Mouse (Mus musculus): ENCODE measurements around the gene Igf2bp3.

The Igf2bp3 gene

DNA sequence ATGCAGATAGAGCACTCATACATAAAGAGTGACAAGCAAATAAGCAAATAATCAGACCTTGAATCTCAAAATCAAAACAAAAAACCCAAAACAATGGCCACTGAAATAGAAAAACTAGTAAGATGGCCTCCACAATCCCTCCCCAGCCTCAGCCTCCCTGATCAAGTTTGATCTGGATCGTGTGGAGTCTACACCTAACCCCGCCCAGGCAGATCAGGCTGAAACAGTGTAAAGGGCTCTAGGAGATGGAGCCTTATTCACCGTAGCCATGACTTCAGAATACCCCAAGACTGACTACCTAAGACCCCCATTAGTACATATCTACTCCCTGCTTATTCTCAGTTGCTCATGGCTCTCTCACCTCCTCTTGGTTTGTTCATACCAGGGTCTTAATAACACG, 41.1 kb downstream of the Igf2bp3 start:
- no peak for DNase-seq

DNA sequence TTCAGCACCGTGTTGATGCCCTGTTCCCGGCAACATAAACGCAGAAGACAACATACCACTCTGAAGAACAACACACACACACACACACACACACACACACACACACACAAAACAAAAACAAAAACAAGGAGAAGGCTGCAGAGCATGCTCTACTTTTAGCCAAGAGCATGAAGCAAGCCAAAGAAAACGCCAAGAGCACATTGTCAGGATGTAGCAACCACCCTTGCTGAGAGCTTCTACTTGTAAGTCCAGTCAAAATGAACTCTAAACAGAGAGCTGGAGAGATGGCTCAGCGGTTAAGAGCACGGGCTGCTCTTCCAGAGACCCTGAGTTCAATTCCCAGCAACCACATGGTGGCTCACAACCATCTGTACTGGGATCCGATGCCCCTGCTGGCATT, 41.5 kb downstream of the Igf2bp3 start:
- no peak for DNase-seq

DNA sequence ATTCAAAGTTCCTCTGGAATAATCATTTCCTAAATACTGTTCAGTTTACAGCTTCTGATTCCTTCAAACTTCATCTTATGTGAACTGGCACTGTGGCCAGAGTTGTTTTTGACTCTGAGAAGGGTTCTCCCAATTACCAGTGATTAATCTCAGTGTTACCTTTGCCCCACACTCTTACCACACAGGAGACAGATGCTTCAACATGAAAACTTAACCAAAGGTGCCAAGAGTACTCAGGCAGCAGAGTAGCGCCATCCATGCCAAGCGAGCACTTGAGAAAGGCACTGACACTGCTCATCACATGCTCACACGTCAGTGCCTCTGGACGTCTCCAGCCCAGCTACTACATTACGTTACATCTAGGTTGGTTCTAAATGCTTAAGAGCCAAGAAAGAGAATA, 43.5 kb downstream of the Igf2bp3 start:
- DNase-seq: no peak

DNA sequence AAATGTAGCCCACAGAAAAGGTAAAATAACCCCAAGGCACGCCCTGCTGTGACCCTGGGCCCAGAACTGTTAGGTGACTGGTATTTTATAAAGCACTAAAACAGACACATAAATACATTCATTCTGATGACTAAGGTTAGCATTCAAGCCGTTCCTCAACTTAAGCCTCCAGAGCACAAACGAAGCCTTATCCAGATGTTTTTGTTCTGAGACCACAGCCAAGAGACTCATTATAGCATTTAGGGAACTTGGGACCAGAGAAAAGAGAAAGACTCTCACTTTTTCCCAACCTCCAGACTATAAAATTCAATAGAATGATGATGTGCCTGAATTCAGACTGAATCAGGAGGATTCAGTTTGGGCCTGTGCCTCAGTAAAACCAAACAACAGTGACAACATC, 46.1 kb downstream of the Igf2bp3 start:
- no peak for DNase-seq

DNA sequence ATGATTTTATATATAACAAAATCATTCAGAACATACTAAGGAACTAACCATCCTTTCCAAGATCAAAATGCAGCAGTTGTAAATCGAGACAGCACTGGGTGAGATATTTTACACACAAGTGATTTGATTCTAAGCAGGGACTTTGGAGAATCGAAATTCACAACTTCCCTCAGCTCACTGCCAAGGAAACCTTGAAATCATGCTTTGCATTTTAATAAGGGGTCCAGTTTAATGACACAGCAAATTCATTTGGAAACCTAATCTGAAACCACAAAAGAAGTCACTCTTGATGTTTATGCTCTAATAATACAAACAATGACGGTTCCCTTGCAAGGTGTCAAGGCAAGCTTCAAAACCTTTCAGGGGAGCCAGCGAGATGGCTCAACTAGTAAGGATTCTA, 47.4 kb downstream of the Igf2bp3 start:
- no peak for DNase-seq

DNA sequence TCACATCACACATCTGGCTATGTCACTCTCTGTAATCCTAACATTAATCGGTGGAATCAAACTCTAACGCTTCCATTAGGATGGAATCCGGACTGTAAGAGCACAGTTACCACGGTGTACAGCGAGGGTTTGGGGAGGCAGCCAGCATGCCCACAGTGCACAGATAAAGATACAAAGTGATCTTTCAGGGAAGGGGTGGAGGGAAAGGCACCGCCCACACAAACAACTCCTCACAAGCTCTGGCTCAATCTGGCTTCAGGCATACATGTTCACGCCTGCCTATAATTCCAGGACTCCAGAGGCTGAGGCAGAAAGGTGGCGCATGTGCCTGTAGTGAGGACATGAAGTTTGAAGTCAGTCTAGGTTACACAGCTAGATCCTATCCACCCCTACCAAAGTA, 48.4 kb downstream of the Igf2bp3 start:
- DNase-seq: no peak

DNA sequence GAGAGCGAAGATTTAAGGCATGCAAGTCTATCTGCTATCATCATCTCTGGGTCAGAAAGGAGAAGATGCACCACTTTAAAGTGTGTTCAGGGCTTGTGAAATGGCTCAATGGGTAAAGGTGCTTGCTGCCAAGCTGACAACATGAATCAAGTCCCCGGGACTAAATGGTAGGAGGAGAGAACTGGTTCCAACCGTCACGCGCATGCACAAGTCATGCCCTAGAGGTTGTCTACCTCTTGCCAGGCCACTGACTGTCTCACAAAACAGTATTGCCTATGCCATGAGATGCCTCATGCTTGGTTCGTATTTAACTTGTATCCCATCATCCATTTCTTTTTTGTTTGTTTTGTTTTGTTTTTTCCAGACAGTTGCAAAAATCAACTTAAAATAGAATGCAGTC, 48.9 kb downstream of the Igf2bp3 start:
- no peak for DNase-seq

DNA sequence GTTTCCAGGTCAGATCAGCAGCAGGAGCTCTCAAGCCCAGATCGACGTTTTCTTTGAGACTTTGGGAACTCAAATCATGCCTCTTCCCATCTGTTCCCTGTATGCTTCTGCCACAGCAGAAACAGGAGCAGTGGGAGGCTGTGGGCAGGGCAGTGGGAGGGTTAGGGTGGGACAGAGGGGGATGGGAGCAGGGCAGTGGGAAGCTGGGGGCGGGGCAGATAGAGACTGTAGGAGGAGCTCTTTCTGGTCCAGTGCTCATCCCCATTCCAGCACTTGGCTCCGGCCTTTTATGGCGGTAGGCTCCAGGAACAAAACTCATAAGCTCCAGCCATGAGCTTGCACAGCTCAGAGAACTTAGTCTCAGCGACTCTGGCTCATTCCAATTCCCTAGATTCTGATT, 49.7 kb downstream of the Igf2bp3 start:
- DNase-seq: no peak

DNA sequence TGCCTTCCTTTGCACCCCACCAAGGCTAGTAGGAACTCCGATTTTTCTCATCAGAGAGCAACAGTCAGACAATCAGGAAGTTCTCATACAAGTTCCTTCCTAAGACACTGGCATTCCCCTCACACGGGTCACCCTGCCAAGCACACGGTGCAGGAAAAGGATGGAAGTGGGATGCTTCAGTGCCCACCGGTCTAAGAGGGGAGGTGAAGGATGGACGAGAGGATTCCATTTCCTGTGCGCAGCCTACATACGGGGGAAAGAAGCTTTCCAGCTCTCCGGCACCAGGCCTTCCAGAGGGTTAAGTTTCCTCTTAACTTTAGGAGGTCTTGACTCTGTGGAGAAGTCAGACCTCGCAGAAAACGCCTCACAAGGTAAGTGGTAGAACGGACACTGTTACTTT, 50.1 kb downstream of the Igf2bp3 start:
- DNase-seq: no peak

DNA sequence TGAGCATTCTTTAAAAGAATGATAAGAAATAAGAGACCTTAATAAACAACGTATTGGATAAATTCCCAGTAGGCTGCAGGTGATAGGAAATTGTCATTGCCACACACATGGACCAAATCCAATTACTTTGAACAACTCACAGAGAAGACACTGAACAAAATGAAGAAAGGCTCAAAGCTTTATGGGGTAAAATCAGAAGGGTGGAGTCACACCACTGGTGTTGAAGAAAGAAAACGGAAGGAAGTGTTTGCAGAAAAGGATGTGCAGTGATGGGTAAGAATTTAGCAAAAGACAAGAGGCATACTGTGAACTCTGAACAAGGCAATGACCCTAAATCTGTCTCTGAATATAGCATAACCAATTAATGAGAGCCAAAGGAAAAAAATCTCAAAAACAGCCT, 54.8 kb downstream of the Igf2bp3 start:
- no peak for DNase-seq

DNA sequence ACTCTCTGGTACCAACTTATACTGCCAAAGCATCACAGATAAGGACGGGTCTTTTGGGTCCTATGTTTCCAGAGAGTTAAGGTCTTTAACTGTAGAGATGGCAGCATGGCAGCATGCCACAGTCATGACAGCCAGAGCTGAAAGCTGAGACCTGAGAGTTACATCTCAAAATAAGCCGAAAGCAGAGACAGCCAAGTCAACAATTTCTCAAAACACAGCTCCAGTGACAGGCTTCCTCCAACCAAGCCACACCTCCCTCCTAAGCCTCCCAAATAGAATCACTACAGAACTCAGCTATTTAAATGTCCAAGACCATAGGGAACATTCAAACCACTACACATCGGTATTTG, 58.0 kb downstream of the Igf2bp3 start:
- no peak for DNase-seq

DNA sequence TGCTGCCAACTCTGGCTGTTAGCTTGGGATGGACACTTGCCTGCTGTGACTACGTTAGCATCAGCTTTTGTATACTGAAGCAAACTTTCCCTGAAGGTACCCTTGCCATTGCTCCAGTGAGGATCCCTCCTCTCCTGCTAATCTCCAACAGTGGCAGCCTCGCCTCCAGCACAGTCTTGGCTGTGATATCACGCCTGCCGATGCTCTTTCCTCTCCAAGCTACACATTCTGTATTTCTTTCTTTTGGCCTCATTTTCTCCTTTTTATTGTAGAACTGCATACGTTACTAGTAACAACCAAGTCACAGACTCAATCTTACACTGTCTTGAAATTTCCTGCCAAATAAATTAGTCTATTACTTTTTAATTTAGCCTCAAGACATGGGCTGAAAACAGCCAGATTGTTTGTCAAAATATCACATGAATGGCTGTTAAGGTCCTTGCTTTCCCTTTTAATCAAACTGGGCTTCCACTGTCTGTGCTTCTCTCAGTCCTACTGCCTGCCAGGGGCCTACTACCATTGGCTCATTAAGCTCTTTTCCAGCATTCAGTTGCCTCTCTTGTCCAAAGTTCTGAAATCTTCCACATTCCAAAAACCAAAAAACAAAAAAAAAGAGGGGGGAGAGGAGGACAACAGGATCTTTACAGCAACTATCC, 58.5 kb downstream of the Igf2bp3 start:
- DNase-seq: no peak

DNA sequence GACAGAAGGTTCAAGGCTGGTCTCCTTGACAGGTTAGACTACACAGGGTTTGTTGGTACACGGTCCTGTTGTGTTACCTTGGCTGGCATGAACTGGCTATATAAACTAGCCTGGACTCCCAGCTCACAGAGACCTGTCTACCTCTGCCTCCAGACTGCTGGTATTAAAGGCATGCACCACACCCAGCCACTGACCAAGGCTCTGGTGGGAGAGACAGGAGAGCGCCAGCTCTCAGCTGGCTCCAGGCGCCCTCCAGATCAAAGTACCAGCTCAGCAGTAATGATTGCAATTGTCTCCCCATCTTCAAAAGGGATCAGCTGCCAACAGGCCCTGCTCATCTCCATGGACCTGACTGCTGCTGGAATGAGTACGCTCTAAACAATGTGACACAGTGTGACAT, 63.3 kb downstream of the Igf2bp3 start:
- DNase-seq: no peak

DNA sequence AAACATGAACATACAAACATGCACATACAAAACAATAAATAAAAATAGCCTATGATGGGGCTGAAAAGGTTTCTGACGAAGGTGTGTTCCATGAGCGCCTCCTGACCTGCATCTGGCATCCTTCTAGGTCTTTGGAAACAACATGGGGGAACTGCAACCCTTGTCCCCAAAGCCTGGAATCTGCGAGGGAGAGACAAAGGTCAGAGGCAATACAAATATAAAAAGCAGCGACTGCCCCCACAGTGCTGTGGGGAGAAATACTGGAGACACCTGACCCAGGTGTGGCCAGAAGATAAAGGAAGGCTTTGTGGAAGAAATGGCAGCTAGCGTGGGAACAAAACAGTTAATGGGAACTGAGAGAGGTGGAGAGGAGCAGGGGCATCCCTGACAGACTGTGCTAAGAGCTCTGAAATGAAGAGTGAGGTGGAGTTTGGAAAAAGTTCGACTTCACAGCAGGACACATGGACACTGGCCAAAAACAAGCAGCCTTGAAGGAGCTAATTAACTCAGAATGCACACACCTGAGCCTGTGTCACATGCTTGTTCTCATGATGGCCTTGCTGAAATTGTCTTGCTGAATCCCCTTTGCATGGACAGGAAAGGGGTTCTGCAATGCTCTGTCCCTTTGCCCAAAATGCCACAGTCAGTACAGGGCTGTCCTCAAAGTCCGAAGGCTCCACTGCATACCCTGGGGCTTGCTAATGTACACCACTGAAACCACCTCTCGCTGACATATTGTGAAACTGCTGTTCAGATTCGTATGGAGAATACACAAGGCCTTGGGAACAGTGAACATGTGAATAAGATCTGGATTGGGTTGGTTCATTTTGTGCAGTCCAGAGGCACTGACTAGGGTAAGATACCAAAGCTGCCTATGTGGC, 64.2 kb downstream of the Igf2bp3 start:
- no peak for DNase-seq

DNA sequence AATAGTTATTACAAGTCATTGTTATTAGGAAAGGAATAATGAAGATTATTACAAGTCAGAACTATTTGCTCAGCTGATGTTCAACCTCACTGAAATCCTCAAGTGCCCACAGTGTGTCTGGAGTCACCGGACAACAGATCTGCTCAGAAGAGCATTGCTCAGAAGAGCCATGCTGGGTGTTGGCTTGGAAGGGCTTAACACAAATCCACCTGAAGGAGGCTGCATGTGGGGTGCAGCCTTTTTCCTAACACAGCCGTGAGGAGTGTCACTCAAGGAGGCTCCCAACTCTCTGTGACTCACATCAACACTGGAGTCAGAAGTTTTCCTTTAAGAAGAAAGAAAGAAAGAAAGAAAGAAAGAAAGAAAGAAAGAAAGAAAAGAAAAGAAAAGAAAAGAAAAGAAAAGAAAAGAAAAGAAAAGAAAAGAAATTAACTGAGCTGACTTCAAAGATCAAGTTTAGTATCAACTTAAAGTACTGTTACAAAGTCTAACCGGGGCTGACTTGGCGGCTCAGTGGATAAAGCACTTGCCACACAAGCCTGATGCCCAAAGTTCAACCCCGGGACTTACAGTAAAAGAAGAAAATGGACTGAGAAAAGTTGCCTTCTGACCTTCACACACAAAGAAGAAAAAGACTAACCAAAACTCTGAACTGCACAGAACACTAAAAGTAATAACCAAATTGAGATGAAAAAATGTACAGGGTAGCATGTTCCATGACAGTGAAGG, 65.4 kb downstream of the Igf2bp3 start:
- DNase-seq: no peak

DNA sequence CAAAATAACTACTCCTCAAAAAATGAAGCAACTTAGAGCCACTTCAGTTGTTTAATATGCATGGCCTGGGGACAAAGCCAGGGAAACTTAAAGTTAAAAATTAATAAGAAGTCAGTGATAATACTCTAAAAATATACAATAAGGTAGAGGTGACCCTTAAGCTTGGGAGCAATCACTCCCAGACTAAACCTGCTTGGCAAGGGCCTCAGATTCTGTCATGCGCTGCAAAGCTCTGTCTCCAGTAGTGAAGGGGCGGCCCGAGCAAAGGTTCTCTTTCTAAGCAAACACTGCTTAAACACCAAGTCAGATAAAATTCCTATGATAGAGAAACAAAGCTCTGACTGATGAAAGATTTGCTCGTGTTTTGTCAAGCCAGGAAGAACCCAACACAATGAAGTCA, 66.0 kb downstream of the Igf2bp3 start:
- DNase-seq: no peak

DNA sequence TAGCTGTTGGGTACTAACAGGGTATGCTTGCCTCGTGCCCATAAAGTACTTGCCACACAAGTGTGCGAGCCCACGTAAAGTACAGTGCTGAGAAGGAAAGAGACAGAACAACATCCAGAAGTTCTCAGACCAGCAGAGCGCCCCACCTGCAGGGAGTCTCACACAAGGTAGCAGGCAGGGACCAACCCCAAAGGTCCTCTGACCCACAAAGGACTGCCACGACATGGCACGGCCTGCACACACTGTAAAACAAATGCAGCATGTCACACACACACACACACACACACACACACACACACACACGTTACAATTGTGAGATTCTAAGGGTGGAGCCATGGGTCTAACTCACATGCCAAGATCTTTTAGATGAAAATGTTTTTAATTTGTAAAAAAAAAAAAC, 66.4 kb downstream of the Igf2bp3 start:
- DNase-seq: no peak

DNA sequence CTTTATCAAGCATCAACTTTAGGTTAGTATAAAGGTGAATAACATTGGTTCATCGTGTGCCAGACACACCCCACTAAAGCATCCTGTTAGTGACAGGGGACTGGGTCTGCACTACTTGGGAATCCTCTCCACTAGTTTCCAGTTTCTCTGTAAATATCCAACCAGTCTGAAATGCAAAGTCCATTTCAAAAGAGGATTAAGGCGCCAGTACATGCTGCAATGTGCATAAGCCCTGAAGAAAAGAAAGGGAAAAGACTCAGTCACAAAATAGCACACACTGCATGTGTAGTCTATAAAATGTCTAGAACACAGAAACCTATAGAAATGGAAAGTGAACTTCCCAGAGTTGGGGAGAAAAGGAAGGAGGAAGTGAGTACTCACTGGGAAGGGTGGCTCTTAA, 68.3 kb downstream of the Igf2bp3 start:
- DNase-seq: no peak

DNA sequence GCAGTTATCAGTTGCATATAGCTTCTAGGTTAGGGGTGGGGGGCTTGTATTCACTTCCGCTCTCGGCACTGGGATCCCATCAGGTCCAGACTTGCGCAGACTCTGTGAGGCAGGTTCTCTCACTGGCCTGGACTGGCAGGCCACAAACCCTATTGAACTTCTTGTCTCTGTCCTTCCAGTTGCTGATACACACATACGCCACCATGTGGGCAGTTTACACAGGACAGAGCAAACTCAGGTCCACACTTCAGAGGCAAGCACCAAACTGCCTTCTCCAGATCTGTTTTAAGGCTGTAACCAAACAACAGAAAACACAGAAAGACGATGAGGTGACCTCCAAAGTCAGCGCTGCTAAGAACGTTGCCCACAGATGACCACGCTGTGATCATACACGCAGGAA, 72.3 kb downstream of the Igf2bp3 start:
- peak; percentile 9 for DNase-seq

DNA sequence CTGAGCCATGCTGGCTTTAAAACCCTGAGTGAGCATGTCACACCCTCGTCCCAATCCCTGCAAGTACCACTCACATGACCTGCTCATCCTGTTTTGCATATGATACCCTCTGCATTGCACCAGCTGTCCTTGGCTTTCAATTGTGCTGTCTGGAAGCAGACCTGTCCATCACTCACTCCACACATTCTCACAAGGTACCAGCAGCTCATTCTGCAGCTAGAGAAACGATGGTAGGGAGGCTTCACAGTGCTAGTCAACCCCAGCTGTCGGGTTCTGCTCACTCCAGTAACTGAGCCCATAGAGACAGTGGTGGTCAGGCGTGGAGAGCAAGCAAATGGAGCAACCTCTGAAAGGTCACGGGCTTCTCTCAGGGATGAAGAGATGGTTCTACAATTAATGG, 73.6 kb downstream of the Igf2bp3 start:
- DNase-seq: no peak

DNA sequence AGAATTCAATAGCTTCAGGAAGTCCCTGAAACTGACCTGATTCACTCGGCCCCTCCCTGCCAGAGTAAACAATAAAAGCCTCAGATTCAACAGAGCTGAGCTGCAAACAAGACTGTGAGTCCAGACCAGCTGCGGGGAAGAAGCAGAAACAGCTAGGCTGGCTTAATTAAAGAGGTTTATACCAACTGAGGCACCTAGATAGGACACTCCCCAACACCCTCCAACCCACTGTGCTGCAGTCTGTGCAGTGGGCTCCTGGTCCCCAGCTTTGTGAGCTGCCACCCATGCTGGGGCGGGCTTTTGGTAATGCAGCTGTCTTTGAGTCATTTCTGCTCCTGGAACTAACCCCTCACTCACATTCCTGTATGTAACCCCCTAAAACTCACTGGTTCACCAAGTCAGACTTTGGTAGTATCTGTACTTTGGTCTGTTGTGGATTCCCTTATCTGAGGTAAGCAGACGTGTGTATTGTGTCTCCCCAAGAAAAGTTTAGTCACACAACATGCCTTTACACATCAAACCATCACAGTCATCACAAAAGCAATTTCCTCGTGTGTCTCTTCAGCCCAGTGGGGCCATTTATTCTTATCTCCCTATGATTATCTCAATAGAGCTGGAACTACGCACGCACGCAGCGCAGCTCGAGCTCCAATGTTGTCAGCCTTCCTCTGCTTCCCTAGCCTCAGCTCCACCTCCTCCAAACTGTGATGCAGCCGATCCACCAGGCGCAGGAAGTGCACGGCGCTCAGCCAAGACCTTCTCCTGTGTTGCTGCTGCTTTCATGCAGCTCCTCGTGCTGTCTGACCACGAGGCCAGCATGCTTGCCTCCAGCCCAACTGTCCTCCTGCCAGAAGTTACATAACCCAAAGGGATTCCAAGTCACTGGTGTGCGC, 76.4 kb downstream of the Igf2bp3 start:
- no peak for DNase-seq

DNA sequence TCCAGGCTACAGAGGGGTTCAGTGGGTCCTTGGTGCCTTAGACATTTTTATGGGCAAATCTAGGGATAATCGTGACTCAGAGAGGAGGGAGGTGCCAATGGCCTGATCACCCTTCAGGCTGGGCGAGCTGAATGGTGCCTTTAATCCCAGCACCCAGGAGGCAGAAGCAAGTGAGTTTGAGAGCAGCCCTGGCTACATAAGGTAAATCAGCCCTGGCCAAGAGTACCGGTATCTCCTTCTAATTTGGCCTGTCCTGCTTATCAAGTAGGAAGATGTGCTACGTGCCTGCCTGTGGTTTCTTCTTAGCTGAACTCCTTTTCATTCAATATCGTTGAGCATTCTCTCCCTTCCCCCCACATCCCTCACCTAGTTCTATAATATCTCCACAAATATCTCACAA, 78.0 kb downstream of the Igf2bp3 start:
- DNase-seq: no peak

Measured in thymus, postnatal 36 days (tissue).